Mouse (Mus musculus): Measurements from ENCODE around the gene Mpped2.

GRCm38 (mm10) chr2:106860856-106861679, 168.0 kb downstream of the Mpped2 start:
- no peak for TF ChIP-seq CTCF (IDR thresholded peaks at IDR 0.05; ENCODE audit: low read depth, low read length)
- TF ChIP-seq POLR2A (IDR thresholded peaks at IDR 0.05; ENCODE audit: extremely low read depth, insufficient read depth, low read length), result no peak

All from liver, adult 2 months (tissue).